Mouse (Mus musculus) heart, adult 2 months (tissue): ENCODE data around the gene Gsg1l2. TPM values are rescaled to one million over a fixed set of nuclear protein-coding genes. Genes with fewer than 3 reads are reported as not detected.

Source experiments
- DNase-seq, 2 experiments: peaks; one replicate each; pipeline ENCODE4 v3.0.0; 2021
- H3K27ac ChIP-seq: fragments of 200-600 bp; 2 replicates; pipeline ENCODE4 v1.8.1; 2022
- H3K27me3 ChIP-seq: fragments of 200-500 bp; 2 replicates; pipeline ENCODE4 v1.6.1; 2012; ENCODE audit warnings: mild to moderate bottlenecking, low read length, inconsistent platforms, mixed read lengths; ENCODE audit not compliant: control insufficient read depth, insufficient read depth
- H3K36me3 ChIP-seq: fragments of 200-500 bp; 2 replicates; pipeline ENCODE4 v1.6.1; 2012; ENCODE audit warnings: low read length, inconsistent platforms; ENCODE audit not compliant: control insufficient read depth, insufficient read depth
- H3K4me1 ChIP-seq: fragments of 200-500 bp; 2 replicates; pipeline ENCODE4 v1.6.1; 2011; ENCODE audit warnings: low read length; ENCODE audit not compliant: control insufficient read depth, insufficient read depth
- H3K4me3 ChIP-seq: fragments of 200-600 bp; 2 replicates; pipeline ENCODE4 v1.8.1; 2022
- H3K79me2 ChIP-seq: fragments of 200-500 bp; replicated peaks from 2 replicates; pipeline ENCODE4 v1.6.1; 2012; ENCODE audit warnings: mild to moderate bottlenecking, inconsistent platforms, low read length, moderate library complexity, mixed read lengths; ENCODE audit not compliant: control insufficient read depth, insufficient read depth
- H3K9ac ChIP-seq: fragments of 200-500 bp; 2 replicates; pipeline ENCODE4 v1.6.1; 2012; ENCODE audit warnings: low read depth, mild to moderate bottlenecking, control low read depth, inconsistent platforms, low read length, mixed read lengths
- CTCF ChIP-seq: fragments of 200-600 bp; IDR thresholded peaks from 2 replicates; pipeline ENCODE4 v1.8.1; 2022; ENCODE audit warnings: antibody characterized with exemption, mild to moderate bottlenecking, moderate library complexity
- EP300 ChIP-seq: fragments of 200-500 bp; IDR thresholded peaks from 2 replicates; pipeline ENCODE4 v1.6.1; 2011; ENCODE audit warnings: low read depth, low read length, control low read depth; ENCODE audit not compliant: insufficient read depth
- POLR2A ChIP-seq: fragments of 200-500 bp; IDR thresholded peaks from 2 replicates; pipeline ENCODE4 v1.6.1; 2011; ENCODE audit warnings: mild to moderate bottlenecking, low read depth, low read length, control low read depth; ENCODE audit not compliant: insufficient read depth
- WGBS: fragments of 180-500 bp; shearing (Covaris S2); methylation state at CpG from one replicate; pipeline ENCODE4 v1.1.7; 2018; 5-methylcytosine and 5-hydroxymethylcytosine counted together
- intact Hi-C: fragments of 180-260 bp; cut with DNase I; formaldehyde crosslinking; loops from one replicate; pipeline ENCODE4 v1.15.1; 2025
- polyA plus RNA-seq: library from polyadenylated mRNA; depleted of rRNA; stranded (reverse); fragments of >200 nt; gene quantifications from 2 replicates; pipeline ENCODE4 v1.2.3, GENCODE M21; 2012; rRNA removed
- total RNA-seq, 2 experiments: library from RNA; stranded (reverse); gene quantifications; 2 replicates each; pipeline ENCODE4 v1.2.3; 2021

The Gsg1l2 gene
- total and polyA plus RNA-seq, 3 experiments = not detected

DNA sequence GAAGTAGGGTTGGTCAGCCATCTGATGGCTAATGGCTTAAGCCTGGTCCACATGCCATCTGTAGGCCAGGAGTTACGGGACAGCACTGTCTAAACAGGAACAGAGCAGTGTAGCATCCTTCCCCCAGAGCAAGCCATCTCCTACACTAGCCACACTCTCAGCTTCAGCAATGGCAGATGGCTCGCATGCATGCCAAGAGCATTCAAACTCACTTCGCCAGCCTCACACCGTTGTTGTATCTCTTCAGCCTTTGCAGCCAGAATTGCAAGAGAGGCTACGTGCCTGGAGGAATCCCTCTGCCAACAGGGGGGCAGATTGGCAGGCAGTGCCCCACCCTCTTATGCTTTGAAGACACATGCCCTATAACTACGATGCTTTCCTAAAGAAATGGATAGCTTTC, 47.2 kb downstream of the Gsg1l2 start:
- Histone ChIP-seq H3K27ac (no peak overlapping the region), H3K4me1 (no peaks in the 10 kb centered on the region), H3K27me3 (no peaks in the 10 kb centered on the region), H3K36me3 (no peaks in the 10 kb centered on the region), H3K79me2 (no peaks in the 10 kb centered on the region), H3K9ac (no peak overlapping the region), H3K4me3 (no peak overlapping the region)
- intact Hi-C loops = no loop called here
- WGBS = 79% methylated on average over 6 of the region's 6 CpGs
- DNase-seq = no peak
- TF ChIP-seq EP300 = no peak
- TF ChIP-seq POLR2A = no peak
- TF ChIP-seq CTCF = no peak

DNA sequence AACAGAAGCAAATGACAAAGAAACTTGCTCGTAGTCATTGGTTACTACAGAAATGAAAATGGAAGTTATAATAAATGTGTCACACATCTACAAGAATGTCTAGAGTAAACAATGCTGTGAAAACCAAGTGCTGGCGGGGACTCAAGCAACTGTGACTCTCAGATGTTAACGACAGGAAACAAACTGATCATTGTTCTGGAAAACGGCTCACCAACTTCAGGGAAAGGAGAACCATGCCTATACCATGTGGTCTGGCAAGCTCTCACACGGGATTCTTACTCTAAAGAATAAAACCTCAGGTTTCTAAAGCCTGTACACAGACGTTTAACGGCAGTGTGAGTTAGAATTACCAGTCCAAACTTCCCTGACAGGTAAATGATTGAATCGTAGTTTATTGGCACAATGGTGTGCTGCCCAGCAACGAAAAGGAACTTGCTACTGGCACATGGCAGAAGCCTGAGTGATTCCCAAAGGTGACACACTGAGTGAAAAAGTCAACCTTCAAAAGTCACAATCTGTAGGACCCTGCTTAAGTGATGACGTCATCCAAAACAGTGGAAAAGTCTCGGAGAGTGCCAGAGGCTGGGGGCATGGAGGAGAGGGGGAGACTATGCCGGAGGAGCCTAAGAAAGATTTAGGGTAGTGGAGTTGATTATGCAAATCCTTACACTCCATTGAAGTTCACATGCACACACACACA, 54.1 kb downstream of the Gsg1l2 start:
- 41% methylated on average over 12 of the region's 12 CpGs for WGBS
- no peak overlapping the region for H3K9ac ChIP-seq
- H3K4me3 ChIP-seq = no peak overlapping the region
- no peak overlapping the region for H3K27ac ChIP-seq
- no peaks in the 10 kb centered on the region for H3K27me3 ChIP-seq
- no peaks in the 10 kb centered on the region for H3K36me3 ChIP-seq
- TF ChIP-seq POLR2A (no peak), EP300 (no peak), CTCF (no peak)
- no peaks in the 10 kb centered on the region for H3K79me2 ChIP-seq
- no peak for DNase-seq
- intact Hi-C loops = no loop called here
- no peaks in the 10 kb centered on the region for H3K4me1 ChIP-seq

DNA sequence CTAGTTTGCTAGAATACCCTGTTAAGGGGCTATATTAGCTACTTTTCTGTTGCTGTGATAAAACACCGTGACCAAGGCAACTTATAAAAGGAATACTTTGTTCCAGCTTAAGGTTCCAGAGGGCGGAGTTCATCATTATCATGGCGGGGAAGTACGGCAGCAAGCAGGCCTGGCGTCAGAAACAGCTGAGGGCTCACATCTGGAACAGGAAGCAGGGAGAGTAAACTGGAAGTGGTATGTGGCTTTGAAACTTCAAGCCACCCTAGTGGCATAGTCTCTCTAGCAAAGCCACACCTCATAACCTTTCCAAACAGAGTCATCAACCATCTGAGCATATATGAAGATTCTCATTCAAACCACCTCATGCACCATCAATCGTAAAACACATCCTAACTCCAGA, 55.1 kb downstream of the Gsg1l2 start:
- intact Hi-C loops = no loop called here

DNA sequence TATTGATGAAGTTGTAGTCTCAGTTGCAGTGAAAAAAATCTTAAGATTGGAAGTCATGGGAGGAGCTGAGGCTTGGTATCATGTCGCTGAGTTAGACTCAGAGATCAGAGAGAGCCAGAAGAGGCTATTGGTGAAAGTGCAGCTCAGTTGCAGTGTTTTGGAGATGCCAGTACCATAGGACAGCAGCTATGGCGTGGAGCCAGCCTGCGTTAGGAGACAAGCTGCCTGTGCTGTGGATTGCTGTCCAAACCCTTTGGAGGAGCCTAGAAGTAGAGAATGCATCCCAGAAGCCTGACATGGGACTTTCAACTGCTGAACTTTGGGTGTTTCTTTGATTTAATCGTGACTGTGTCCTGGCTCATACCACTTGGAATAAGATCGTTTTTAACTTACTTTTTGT, 57.4 kb downstream of the Gsg1l2 start:
- no peaks in the 10 kb centered on the region for H3K27me3 ChIP-seq
- WGBS = 52% methylated on average over 5 of the region's 5 CpGs
- no peaks in the 10 kb centered on the region for H3K36me3 ChIP-seq
- H3K9ac ChIP-seq = no peak overlapping the region
- no peak for DNase-seq
- H3K27ac ChIP-seq = no peak overlapping the region
- TF ChIP-seq CTCF = no peak
- TF ChIP-seq EP300 = no peak
- TF ChIP-seq POLR2A = no peak
- intact Hi-C loops = no loop called here
- no peaks in the 10 kb centered on the region for H3K79me2 ChIP-seq
- no peaks in the 10 kb centered on the region for H3K4me1 ChIP-seq
- no peak overlapping the region for H3K4me3 ChIP-seq

More for the DNA sequence above, 55.1 kb downstream of the Gsg1l2 start:
- Histone ChIP-seq H3K9ac (no peak overlapping the region), H3K27me3 (no peaks in the 10 kb centered on the region), H3K4me1 (no peaks in the 10 kb centered on the region), H3K27ac (no peak overlapping the region), H3K79me2 (no peaks in the 10 kb centered on the region), H3K4me3 (no peak overlapping the region), H3K36me3 (no peaks in the 10 kb centered on the region)
- DNase-seq = no peak
- WGBS = 58% methylated on average over 6 of the region's 6 CpGs
- TF ChIP-seq EP300 (no peak), CTCF (no peak), POLR2A (no peak)

DNA sequence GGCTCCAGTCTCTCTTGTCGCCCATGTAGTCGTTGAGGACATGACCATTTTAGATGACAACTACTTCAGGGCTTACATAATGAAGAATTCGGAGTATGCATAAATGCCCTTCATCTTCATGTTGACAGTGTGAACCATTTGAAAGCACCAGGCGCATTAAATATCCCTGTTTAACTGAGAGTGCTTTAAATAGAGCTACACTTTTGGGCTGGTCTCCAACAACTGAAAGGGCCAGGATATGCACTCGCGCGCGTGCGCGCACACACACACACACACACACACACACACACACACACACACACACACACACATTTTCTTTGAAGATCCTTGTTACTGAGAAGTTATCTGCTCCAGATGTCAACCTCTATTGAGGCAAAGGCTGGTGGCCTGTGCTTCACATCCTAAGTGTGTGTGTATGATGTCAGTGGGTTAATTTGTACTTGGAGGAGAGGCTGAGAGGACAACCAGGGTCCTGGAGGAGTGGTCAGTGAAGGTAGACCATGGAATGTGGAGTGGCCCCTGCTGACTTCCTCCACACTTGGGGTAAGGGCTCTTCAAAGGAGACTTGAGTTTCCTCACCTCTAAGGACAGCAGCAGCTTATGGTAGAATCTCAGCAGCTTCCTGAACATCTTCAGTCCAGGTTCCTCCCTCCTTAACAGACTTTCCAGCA, 61.1 kb downstream of the Gsg1l2 start:
- H3K36me3 ChIP-seq = no peaks in the 10 kb centered on the region
- no peak overlapping the region for H3K9ac ChIP-seq
- no peaks in the 10 kb centered on the region for H3K27me3 ChIP-seq
- H3K27ac ChIP-seq = no peak overlapping the region
- TF ChIP-seq POLR2A (no peak), EP300 (no peak), CTCF (no peak)
- no peak for DNase-seq
- no peaks in the 10 kb centered on the region for H3K79me2 ChIP-seq
- H3K4me1 ChIP-seq = no peaks in the 10 kb centered on the region
- no peak overlapping the region for H3K4me3 ChIP-seq
- intact Hi-C loops = no loop called here
- WGBS = 49% methylated on average over 10 of the region's 10 CpGs

Other genes starting within 250 kb of the Gsg1l2 start
- not detected for gene Rcvrn, start 79.3 kb upstream of the Gsg1l2 start, total RNA-seq
- not detected in 2 replicates for gene Rcvrn, start 79.3 kb upstream of the Gsg1l2 start, polyA plus RNA-seq
- not detected for gene Glp2r, start 3.5 kb upstream of the Gsg1l2 start, total RNA-seq
- not detected in 2 replicates for gene Glp2r, start 3.5 kb upstream of the Gsg1l2 start, polyA plus RNA-seq
- 100 to 1,000 TPM; 178 to 217 TPM for gene Dhrs7c, start 23.6 kb downstream of the Gsg1l2 start, total RNA-seq
- 214 and 333 TPM in 2 replicates for gene Dhrs7c, start 23.6 kb downstream of the Gsg1l2 start, polyA plus RNA-seq
- gene Usp43, start 147.5 kb downstream of the Gsg1l2 start, total RNA-seq = 1 to 10 TPM; 1.6 to 1.7 TPM
- gene Usp43, start 147.5 kb downstream of the Gsg1l2 start, polyA plus RNA-seq = 1.1 and 1.4 TPM in 2 replicates
- not detected for gene Cfap52, start 191.0 kb downstream of the Gsg1l2 start, total RNA-seq
- 0.12 and 0.64 TPM in 2 replicates for gene Cfap52, start 191.0 kb downstream of the Gsg1l2 start, polyA plus RNA-seq
- gene Stx8, start 191.6 kb downstream of the Gsg1l2 start, total RNA-seq = 10 to 100 TPM; 22.6 to 29.1 TPM
- 6.7 and 10.2 TPM in 2 replicates for gene Stx8, start 191.6 kb downstream of the Gsg1l2 start, polyA plus RNA-seq